ENCODE assay signal across 15 mouse cellular contexts in genomic region chr5:144169275-144169975, GRCm38 (mm10). TPM values are rescaled to one million over a fixed set of nuclear protein-coding genes. Genes with fewer than 3 reads are reported as not detected.
DNase-seq lines count a peak whose midpoint lies in the region; ATAC-seq and TF ChIP-seq lines count a peak whose summit lies in the region.
"Had no signal": no experiment of that assay in that cellular context is flagged by ENCODE, and none has a peak within 500 bp of the region (broad histone marks: within the 10 kb centered on the region; RNA-seq: fewer than 3 reads in every experiment).

No protein-coding gene starts in this region.

- H3K9ac ChIP-seq in forebrain, embryonic 11.5 days (ENCODE audit: low read length) = no peak overlapping the region
- H3K9ac ChIP-seq in forebrain, embryonic 13.5 days = no peak overlapping the region
- H3K9ac ChIP-seq: liver, embryonic 12.5 days; lung, embryonic 15.5 days; neural tube, embryonic 13.5 days had no signal

- peak; percentile 35 for DNase-seq in forebrain, embryonic 11.5 days (ENCODE audit: low spot score)
- DNase-seq in layer of hippocampus, adult 2 months (ENCODE audit: low spot score in 2 of 2) = peak; percentile 33 to 57
- no peak for DNase-seq in layer of hippocampus, adult 9-10 months (ENCODE audit: low spot score)
- peak; percentile 59 for DNase-seq in brain, embryonic 14.5 days (ENCODE audit: low read depth)
- DNase-seq in kidney, adult 8-10 months = peak; percentile 43 to 44
- no peak for DNase-seq in heart, adult 11 months
- no peak for DNase-seq in spleen, adult 12 weeks (ENCODE audit: low spot score)
- DNase-seq: B cell, adult 2 months; gastrocnemius, postnatal 14 days; heart, postnatal 10 days; right cerebral cortex, postnatal 4 days had no signal

- no peak for ATAC-seq in forebrain, embryonic 11.5 days (replicated peaks; ENCODE audit: low FRiP score)
- no peak for ATAC-seq in forebrain, embryonic 13.5 days
- ATAC-seq: liver, embryonic 12.5 days had no signal

- no peak overlapping the region for H3K27ac ChIP-seq in forebrain, embryonic 11.5 days (ENCODE audit: low read depth, low read length)
- H3K27ac ChIP-seq in forebrain, embryonic 13.5 days = no peak overlapping the region
- peak overlapping the region; percentile 72 for H3K27ac ChIP-seq in layer of hippocampus, adult 2 months
- H3K27ac ChIP-seq: liver, embryonic 12.5 days; lung, embryonic 15.5 days; neural tube, embryonic 13.5 days had no signal

- H3K4me1 ChIP-seq in forebrain, embryonic 11.5 days (replicated peaks; ENCODE audit: control insufficient read depth, insufficient read depth, low read length) = no peaks in the 10 kb centered on the region
- H3K4me1 ChIP-seq in forebrain, embryonic 13.5 days = 0 out of 2 replicates have a peak, but pooled peaks cover 5% of the 10 kb centered on the region
- H3K4me1 ChIP-seq: liver, embryonic 12.5 days; lung, embryonic 15.5 days; neural tube, embryonic 13.5 days had no signal

- WGBS in forebrain, embryonic 11.5 days = 92% methylated on average over 8 of the region's 8 CpGs
- 83% methylated on average over 8 of the region's 8 CpGs for WGBS in forebrain, embryonic 13.5 days

- no peaks in the 10 kb centered on the region for H3K9me3 ChIP-seq in forebrain, embryonic 11.5 days (ENCODE audit: control insufficient read depth, low read length)
- no peaks in the 10 kb centered on the region for H3K9me3 ChIP-seq in forebrain, embryonic 13.5 days (replicated peaks)
- H3K9me3 ChIP-seq: liver, embryonic 12.5 days; lung, embryonic 15.5 days; neural tube, embryonic 13.5 days had no signal

- TF ChIP-seq CTCF in layer of hippocampus, adult 2 months (conservative IDR thresholded peaks at IDR 0.05) = no peak
- no peak for TF ChIP-seq CTCF in brain, embryonic 14.5 days (IDR thresholded peaks at IDR 0.05; ENCODE audit: borderline replicate concordance, extremely low read depth, insufficient read depth, insufficient read length)

- H3K36me3 ChIP-seq in forebrain, embryonic 11.5 days (ENCODE audit: control insufficient read depth, insufficient read depth, low read length) = peaks cover 11% of the 10 kb centered on the region
- H3K36me3 ChIP-seq in forebrain, embryonic 13.5 days (ENCODE audit: poor library complexity, severe bottlenecking) = peaks cover 68% of the 10 kb centered on the region

- H3K27me3 ChIP-seq in forebrain, embryonic 11.5 days (ENCODE audit: control insufficient read depth, insufficient read depth, low read length) = no peaks in the 10 kb centered on the region
- no peaks in the 10 kb centered on the region for H3K27me3 ChIP-seq in forebrain, embryonic 13.5 days
- H3K27me3 ChIP-seq: liver, embryonic 12.5 days; lung, embryonic 15.5 days; neural tube, embryonic 13.5 days had no signal

- H3K4me3 ChIP-seq in forebrain, embryonic 11.5 days (ENCODE audit: low read depth, low read length) = no peak overlapping the region
- no peak overlapping the region for H3K4me3 ChIP-seq in forebrain, embryonic 13.5 days
- H3K4me3 ChIP-seq in layer of hippocampus, adult 2 months = no peak overlapping the region
- H3K4me3 ChIP-seq: liver, embryonic 12.5 days; lung, embryonic 15.5 days; neural tube, embryonic 13.5 days had no signal

- TF ChIP-seq POLR2A in brain, embryonic 14.5 days (IDR thresholded peaks at IDR 0.05; ENCODE audit: borderline replicate concordance, extremely low read depth, insufficient read depth, insufficient read length, poor library complexity, severe bottlenecking) = no peak

- no peak overlapping the region for H3K4me2 ChIP-seq in forebrain, embryonic 11.5 days (ENCODE audit: low read depth, low read length, severe bottlenecking)
- H3K4me2 ChIP-seq in forebrain, embryonic 13.5 days = no peak overlapping the region
- H3K4me2 ChIP-seq: liver, embryonic 12.5 days; lung, embryonic 15.5 days; neural tube, embryonic 13.5 days had no signal

RNA-seq across cellular contexts. Expression of gene Bhlha15, which starts 20.7 kb away (rescaled TPM):
- polyA plus RNA-seq in forebrain, embryonic 11.5 days (2014; fragmentation: Nextera tagmentation; extraction: Ambion mirVana) = 0.12 TPM in 1 of 2 replicates, not detected in the other
- 0.06 and 0.10 TPM in 2 replicates for polyA plus RNA-seq in forebrain, embryonic 13.5 days (2015; fragmentation: Nextera tagmentation; extraction: Ambion mirVana)
- under 1 TPM; 0.20 to 0.22 TPM for total RNA-seq in layer of hippocampus, adult 2 months (2021)
- 0.03 and 0.11 TPM in 2 replicates for polyA plus RNA-seq in brain, embryonic 14.5 days (2012; rRNA removed)
- total RNA-seq: gastrocnemius, postnatal 14 days; heart, postnatal 10 days had no signal

RNA-seq across cellular contexts. Expression of gene Tecpr1, which starts 54.0 kb away (rescaled TPM):
- polyA plus RNA-seq in forebrain, embryonic 11.5 days (2014; fragmentation: Nextera tagmentation; extraction: Ambion mirVana) = 17.5 and 20.1 TPM in 2 replicates
- polyA plus RNA-seq in forebrain, embryonic 13.5 days (2015; fragmentation: Nextera tagmentation; extraction: Ambion mirVana) = 37.9 and 39.7 TPM in 2 replicates
- total RNA-seq in layer of hippocampus, adult 2 months (2021) = 100 to 1,000 TPM; 107 to 115 TPM
- polyA plus RNA-seq in brain, embryonic 14.5 days (2012; rRNA removed) = 58.0 and 59.4 TPM in 2 replicates

Comparison
In these comparisons a context has a peak if more than half of its experiments do, and no peak if none do; other contexts are left out.
1. DNase-seq: peak in forebrain, embryonic 11.5 days (single experiment), layer of hippocampus, adult 2 months (2 of 2), brain, embryonic 14.5 days (single experiment) and kidney, adult 8-10 months (2 of 2); none in layer of hippocampus, adult 9-10 months (single experiment), heart, adult 11 months (single experiment) and spleen, adult 12 weeks (single experiment).